Comparison of ENCODE assay signal across 14 mouse cellular contexts in the genomic region with DNA sequence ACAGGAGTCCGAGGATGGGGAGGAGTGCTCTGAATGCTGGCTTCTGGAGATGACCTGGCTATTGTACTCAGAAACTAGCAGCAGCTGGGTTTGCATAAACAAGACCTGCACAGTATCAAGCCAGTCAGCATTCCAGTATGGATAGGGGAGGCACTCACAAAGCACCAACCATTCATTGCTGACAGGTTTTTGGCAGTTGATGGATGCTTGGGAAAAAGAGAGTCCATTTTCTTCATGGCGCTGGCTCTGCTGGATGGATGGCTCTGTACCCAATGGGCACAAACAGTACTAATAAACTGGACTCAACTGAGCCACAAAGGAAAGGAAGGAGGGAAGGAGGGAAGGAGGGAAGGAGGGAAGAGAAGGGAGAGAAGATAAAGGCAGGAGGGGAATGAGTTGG.
"Had no signal": no experiment of that assay in that cellular context is flagged by ENCODE, and none has a peak within 500 bp of the region (broad histone marks: within the 10 kb centered on the region; RNA-seq: fewer than 3 reads in every experiment).

No protein-coding gene starts in this region.

- DNase-seq: liver; lung, adult 18-20 months; lung, postnatal 36 days; midbrain, embryonic 14.5 days; right cerebral cortex, postnatal 25 days; thymus, adult 18-20 months; thymus, postnatal 36 days had no signal

- H3K9me3 ChIP-seq: limb, embryonic 10.5 days; limb, embryonic 13.5 days; liver, embryonic 12.5 days; liver, embryonic 15.5 days; lung, embryonic 15.5 days; neural tube, embryonic 12.5 days had no signal

- H3K4me1 ChIP-seq: limb, embryonic 10.5 days; limb, embryonic 13.5 days; liver, embryonic 15.5 days; lung, embryonic 15.5 days; neural tube, embryonic 12.5 days had no signal

- H3K4me3 ChIP-seq: limb, embryonic 10.5 days; limb, embryonic 13.5 days; liver, embryonic 12.5 days; liver, embryonic 15.5 days; lung, embryonic 15.5 days; neural tube, embryonic 12.5 days had no signal

- H3K4me2 ChIP-seq: limb, embryonic 13.5 days; liver, embryonic 12.5 days; liver, embryonic 15.5 days; lung, embryonic 15.5 days; midbrain, embryonic 11.5 days; neural tube, embryonic 12.5 days had no signal

- H3K9ac ChIP-seq: limb, embryonic 13.5 days; liver, embryonic 12.5 days; liver, embryonic 15.5 days; lung, embryonic 15.5 days; neural tube, embryonic 12.5 days had no signal

- ATAC-seq: liver, embryonic 12.5 days had no signal

- H3K27ac ChIP-seq: limb, embryonic 10.5 days; limb, embryonic 13.5 days; liver, embryonic 12.5 days; liver, embryonic 15.5 days; lung, embryonic 15.5 days; neural tube, embryonic 12.5 days had no signal

- H3K36me3 ChIP-seq: limb, embryonic 10.5 days; limb, embryonic 13.5 days; liver, embryonic 12.5 days; liver, embryonic 15.5 days; lung, embryonic 15.5 days; neural tube, embryonic 12.5 days had no signal

- H3K27me3 ChIP-seq: limb, embryonic 13.5 days; liver, embryonic 12.5 days; liver, embryonic 15.5 days; lung, embryonic 15.5 days; neural tube, embryonic 12.5 days had no signal
